Mouse (Mus musculus): Measurements from ENCODE around the gene Casd1.

The Casd1 gene

DNA sequence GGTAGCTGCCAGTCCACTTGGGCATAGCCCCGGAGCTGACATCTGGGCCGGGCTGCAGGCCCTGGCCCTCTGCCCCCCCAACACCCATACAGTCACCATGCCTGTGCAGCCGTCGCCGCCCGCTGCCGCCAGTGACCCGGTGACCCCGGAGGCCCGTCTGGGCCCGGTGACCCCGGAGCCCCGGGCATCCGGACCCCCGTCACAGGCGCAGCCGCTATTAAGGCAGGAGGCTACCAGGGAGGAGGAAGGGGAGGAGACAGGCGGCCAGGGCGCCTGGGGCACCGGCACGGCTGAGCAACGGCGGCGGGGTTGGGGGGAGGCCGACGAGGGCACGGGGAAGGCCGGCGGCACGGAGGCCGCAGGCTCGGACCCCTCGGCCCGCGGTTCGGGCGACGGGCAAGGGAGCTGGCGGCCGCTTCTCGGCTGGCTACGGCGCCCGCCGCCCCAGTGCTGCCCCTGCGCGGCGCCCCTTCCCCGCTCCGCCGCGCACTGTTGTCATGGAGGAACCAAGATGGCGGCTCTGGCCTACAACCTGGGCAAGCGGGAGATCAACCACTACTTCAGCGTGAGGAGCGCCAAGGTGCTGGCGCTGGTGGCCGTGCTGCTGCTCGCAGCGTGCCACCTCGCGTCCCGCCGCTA is at the start of gene Casd1:
Gene Casd1 (plus strand): TSS at position 182 of the 639 bp plus-strand sequence.
- peak; percentile 76 for DNase-seq

DNA sequence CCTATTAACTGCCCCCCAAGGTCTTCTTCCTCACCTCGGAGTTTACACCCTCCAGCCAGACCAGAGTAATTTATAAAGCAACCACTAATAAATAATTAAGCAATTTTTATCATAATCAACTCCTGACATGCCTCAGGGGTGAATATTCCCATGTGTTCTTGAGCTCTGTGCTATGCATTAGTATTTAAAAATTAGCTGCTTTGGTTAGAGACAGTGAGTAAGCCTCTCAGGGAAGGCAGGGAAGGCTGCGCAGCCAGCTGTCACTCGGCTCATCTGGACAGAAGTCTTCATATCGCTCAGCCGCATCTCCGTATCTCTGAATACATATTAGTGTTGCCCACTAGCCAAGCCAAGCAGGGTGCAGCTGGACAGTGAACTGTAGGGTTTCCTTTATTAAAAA is 45.3 kb upstream of the Casd1 start:
- DNase-seq: no peak

DNA sequence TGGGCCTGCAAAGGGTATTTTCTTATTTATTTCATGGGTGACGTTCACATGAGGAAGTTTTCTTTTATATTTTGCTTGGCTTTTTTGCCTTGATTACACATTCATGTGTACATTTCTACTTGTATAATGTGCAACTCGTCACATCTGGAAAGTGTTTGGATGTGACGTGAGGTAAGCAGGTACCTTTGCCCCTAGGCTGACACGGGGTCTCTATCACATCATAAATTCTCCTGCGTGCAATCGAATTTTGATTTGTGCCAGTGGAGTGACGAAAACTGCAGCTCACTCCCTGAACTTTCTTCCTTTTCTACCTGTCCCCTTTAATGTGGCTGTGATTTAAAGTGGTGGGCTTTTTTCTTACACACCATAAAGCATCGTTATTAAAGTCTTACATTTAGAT is 43.6 kb upstream of the Casd1 start:
- DNase-seq: no peak

DNA sequence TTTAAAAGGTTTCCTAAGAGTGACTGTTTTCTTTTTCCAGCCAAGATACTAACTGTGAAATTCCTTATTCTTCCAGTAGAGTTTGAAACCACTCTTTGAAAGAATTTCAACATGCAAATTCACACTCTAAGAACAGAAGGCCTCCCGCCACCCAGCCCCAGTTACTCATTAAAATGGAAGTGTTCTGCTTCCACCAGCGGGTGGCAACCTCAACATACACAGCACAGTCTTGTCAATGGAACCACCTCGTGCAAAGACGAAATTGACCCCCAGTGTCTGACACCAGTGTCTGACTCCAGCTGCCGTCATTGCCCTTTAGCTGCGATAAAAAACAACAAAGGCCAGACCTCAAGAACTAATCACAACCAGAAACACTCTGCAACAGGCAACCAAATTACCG is 43.0 kb upstream of the Casd1 start:
- DNase-seq: peak; percentile 62

DNA sequence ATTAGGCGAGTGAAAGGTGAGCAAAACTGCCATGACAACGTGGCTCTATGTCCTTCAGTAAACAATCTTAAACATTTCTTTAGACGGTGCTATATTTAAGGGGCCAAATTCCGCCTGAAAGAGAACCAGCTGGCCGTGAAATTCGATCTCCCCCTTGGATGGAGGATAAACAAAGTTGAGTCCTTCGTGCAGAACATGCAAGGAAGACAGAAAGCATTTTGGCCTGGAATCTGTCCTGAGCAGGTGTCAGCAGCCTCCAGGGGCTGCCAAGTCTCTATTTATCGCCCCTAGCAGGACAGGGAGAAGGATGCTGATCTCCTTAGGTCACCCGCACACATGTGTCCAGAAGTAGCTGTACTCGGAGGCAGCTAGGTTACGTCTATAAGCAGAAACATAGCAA is 39.5 kb upstream of the Casd1 start:
- DNase-seq: no peak

DNA sequence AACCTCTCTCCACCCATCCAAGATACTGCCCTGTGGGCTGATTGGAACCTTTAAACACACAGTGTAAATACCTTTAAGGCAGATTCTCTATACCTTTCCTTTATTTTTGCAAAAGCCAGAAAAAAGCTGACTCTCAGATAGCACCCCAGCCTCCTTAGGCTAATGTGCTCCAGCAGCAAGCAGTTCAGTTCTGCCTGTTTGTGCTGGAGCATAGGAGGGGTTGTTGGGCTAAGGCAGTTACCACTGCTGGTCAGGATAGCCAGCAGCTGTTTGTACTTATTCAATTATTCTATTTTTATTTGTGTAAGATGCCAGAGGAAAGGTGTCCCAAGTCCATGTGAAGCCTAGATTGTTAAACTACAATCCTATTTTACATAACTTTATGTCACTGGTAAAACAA is 39.0 kb upstream of the Casd1 start:
- DNase-seq: no peak

DNA sequence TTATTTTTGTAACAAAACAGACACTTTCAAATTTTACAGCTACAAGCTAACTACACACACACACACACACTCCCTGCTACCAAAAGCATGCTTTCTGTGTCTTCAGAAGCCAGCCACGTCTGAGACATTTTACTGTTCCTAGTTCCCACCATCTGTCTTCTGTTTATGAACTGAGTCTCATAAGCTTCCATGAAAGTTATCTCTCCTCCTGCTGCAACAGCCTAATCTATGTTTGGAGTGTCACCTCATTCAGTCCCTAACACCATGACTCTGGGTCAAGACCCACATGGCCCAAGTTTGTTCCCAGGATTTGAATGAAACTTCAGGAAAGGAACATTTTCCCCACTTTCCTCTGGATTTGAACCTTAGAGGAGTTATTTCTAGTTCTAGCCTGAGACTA is 38.2 kb upstream of the Casd1 start:
- no peak for DNase-seq

DNA sequence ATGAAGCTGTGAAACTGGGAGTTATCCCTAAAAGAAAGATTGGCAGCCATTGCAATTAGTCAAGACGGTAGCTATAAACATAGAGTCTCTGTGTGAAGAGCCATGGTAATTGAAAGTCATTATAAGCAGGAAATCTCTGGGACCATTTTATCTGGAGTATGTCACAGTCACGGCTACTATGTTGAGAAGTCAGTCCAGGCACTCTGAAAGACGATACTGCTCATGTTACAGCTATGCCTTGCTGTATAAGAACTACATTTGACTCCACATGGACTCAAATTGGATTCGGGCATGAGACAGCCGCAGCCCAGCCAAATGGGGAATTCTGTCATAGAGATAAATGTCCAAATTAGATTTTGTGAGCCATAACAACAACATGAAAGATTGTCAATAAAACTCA is 37.2 kb upstream of the Casd1 start:
- DNase-seq: no peak

DNA sequence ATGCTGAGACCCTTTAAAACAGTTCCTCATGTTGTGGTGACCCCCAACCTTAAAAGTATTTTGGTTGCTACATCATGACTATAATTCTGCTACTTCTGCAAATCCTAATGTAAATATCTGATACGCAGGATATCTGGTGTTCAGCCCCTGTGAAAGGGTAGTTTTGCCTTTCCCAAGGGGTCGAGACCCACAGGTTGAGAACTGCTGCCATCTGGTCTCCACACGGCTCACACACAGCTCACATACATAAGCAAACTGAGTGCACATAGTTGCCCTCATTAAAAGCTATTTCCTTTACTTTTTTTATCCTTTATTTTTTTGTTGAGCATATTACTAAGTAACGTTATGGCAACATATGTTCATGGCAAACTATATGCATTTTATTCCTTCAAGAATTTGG is 30.2 kb upstream of the Casd1 start:
- DNase-seq: no peak

DNA sequence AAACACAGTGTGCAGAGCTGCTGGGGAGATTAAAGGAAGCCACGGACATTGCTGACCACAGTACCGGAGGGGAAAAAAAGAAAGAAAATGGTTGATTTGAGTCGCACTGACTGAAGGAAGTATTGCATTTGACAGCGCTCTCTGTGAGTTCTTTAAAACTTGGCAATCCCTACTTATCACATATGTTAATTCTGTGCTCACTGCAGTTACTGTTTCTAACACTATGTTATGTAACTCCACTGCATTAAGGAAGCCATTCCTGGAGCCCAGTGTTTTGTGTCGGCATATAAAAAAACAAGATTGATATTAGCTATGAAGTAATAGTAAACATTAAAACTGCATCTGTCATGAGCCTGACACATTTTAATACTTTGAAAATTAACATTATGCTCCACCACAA is 22.9 kb upstream of the Casd1 start:
- no peak for DNase-seq

DNA sequence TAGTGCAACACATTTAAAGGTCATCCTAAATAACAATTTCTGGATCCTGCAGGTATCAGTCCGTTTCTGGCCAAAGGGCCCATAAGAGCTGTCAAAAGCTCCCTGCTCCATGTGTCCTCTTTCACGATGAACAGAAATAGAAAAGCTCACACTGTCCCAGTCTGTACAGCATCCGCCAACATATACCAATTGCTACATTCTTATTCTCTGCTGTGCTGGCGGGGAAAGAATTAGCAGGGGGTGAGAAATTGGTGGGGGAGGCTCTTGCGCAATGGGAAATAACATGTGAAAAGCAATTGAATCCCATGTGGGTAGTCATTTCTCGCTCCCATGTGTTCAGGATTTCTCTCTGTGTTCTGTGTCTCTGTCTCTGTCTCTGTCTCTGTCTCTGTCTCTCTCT is 22.3 kb upstream of the Casd1 start:
- DNase-seq: no peak

DNA sequence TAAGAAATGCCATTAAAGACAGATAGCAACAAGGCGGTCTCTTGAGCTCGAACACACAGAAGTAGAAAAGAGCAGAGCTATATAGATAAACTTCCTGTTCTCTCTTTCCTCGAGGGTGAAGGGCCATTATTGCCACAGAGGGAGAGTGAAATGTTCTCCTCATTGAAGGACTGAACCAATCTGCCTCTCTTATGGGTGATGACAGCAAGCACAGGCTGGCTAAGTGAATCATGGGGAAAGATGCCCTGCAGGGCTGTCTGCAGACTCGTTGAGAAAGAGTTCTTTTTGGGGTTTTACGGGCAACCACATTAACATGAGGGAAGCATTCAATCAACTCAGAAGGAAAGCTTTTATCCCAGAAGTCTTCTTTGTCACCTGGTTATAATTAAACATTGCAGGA is 21.0 kb upstream of the Casd1 start:
- DNase-seq: no peak

DNA sequence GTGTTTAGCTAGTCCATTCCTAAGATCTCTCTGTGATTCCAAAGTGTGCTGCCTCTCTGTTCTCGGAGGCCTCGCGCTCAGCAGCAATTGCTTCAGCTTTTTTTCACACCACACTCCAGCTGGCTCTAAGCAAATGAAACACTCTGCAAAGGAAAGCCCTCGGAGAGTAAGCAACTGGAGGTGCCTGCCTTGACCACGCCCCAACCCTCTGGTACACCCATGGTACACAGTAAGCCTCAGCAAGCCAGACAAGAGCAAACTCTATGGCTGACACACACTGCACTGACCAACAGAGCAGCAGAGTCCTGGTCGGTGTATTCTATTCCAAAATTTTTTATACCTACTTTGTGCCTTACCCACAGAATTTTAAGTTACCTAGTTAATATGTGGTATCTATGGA is 17.2 kb upstream of the Casd1 start:
- DNase-seq: no peak

DNA sequence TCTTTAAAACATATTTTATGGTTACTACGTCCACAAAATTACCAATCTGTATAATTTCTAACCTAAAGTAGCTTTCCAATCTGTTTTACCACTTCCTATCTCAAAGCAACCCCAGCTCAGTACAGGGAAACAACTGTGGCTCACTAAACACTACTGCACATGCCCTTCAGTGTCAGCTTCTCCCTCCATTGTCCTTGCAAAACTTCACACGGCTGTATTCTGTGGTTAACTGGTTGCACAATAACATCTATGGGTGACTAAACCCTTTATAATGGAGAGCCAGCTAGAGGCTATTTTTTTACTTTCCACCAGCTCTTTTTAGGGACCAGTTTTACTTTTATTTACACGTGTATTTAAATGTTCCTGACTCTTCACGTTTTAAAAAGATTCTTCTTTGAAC is 12.7 kb upstream of the Casd1 start:
- DNase-seq: no peak

DNA sequence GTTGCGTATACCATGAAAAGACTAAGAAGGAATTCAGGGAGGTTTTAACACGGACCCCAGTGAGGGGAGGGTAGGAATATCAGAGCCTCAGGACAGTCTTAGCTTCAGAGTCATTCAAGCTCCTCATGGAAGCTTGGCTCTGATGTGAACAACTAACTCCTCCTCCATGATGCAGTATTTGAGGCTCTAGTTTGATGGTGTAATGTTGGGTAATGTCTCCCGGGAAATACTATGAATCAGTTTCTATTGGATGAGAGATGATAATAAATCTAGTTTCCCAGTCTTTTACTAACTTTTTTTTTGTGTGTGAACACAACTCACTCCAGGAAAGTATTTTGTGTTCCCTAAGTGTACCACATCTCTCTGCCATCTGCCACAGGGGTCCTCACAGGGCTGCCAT is 11.9 kb upstream of the Casd1 start:
- no peak for DNase-seq

DNA sequence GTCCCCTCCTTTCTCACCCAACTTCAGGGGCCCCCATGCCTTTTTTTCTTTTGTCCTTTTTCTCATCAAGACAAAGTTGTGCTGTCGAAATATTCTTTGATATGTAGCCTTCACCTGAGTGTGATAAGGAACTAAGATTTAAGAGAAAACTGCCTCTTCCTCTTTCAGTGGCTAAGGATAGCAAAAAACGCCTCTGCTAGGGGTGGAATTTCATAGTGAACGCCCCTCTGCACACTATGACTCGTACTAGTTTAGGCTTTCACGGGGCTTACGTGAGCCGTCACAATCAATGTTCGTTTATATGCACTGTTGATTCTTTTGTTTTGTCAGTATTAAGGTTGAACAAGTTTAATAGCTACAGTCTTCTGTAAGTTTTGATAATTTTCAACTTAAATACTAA is 10.6 kb upstream of the Casd1 start:
- no peak for DNase-seq

DNA sequence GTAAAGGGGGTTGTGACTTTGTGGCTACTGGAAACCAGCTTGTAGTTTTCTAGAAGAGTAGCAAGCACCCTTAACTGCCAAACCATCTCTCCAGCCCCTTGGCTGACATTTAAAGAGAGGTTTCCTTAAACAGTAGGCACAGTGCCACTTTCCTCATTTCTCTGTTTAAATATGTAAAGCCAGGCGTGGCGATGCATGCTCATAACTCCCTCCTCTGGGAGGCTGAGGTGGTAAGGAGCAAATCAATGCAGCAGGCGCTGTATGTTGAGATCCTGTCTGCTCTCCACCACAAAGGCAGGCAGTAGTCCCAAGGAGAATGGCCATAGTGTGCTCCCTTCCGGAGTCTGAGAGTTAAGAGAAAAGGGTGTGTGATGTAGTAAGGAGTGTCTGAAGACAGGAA is 2.9 kb upstream of the Casd1 start:
- no peak for DNase-seq

DNA sequence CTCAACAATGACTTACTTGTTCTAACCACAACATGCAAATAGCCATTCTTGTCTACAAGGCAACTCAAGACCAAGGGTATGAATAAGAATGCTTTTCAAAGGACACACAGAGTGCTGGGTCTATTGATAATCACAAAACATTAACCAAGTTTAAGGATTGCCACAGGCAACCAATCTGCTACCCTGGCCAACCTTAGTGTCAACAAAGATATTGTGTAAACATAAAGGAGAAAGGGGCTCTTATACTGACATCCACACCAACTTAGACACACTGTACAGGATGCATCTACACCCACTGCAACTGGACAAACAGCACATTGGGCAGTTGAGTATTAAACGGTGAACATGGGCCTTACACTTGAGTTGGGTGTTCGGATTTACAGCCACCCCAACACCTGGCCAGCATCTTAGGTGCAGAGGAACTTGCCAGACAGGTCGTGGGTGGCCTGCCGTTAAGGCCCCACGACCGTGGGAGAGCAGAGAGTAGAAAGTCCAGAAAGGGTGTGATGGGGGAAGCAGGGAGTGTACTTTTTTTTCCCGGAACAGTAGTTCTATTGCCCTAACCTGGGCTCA is 468 bp upstream of the Casd1 start:
- no peak for DNase-seq

DNA sequence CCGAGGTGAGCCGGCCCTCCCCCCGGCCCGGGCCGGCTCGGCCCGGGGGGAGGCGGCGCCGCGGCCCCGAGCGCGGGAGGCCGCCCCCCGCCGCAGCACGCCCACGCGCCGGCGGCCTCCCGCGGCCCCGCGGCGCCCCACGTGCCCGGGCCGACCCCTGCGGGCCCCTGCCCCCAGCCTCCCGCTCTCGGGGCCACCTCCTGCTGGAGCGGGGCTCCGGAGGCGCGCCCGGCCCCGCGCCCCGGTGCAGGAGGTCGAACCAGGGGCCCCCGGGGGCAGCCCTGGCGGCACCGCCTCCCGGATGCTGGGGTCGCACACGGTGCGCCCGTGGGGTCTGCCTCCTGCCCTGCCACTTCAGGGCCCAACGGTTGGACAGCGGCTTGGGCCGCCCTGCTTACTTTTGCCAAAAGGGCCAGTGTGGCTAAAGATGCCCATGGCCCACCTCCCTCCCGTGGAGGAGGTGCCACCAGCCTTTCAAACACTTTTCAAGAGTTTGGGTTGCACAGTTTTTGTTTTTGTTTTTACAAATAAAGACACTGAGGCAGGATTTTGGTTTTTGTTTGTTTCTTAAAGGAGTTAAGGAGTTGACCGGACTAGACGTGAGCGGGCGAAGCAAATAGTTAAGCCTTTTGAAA is 775 bp downstream of the Casd1 start:
- peak; percentile 40 for DNase-seq

DNA sequence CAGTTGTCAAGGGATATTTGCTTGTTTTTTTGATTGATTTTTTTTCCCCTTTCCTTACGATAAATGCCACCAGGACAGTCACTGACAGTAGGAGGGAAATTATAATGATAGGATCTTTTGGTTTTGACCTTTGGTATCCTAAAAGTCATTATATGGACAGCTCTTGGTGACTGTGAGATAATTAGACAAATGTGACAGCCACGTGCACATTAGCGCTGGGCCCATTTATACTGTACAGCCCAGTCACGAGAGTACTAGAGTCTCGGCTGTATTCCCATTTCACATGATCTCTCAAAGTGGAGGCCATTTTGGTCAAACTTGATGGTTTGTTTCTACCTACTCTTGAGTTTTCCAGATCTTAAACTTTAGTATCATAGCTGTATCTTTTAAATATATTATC is 1.4 kb downstream of the Casd1 start:
- no peak for DNase-seq

DNA sequence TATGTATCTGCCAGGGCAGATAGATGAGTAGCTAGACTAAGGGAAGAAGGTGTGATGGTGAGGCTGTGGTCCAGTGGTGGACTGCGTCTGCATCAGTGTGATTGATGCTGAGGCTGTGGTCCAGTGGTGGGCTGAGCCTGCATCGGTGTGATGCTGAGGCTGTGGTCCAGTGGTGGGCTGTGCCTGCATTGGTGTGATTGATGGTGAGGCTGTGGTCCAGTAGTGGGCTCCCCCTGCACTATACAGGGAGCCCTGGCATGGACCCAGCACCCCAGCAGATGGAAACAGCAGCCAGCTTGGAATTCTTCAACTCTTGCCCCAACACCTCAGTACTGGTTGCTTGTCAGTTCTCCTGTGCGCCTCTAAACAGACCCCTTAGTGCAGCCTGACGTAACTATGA is 5.8 kb downstream of the Casd1 start:
- no peak for DNase-seq

DNA sequence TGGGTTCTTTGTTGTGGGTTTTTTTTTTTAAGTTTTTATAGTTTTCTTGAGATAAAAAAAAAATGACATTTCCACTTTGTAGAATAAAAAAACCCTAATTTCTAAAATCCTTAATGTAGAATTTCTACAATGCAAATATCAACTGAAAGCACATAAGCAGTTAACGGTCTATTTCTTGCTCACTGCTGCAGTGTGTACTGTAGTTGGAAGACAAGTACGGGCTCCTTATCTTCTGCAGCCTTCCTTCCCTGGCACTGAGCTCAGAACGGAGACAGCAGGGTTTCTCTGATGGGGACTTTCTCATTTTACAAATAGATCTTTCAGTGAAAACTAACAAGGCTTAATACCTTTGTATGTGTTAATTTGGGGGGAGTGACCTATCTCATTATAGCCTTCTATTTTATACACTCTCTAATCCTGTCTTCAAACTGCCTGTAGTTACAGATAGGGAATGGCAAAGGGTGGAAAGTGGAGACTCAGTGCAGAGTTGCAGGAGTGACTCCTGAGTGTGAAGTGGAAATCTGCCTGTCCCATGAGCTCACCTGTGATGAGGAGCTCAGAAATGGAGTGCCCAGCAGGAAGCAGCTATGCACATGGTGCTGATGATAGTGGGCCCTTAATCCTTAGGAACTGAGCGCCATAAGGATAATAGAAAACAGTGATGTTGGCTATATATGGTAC is 9.7 kb downstream of the Casd1 start:
- no peak for DNase-seq

DNA sequence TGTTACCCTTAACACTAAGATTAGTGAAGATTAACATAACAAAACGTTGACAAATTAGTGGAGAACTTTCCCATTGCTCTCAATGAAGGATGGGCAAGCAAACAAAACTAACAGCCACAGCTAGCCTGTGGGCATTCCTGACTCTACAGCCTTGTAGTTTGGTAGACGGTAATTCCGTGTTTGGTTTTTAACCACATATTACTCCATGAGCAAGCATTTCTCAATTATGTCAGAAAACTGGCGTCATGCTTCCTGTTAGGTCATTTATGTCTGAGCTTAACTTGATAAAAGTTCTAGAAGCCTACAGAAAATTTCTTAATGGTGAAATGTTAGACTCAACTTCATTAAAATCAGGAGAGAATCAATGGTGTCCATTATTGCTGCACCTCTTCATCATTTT is 11.2 kb downstream of the Casd1 start:
- DNase-seq: no peak

DNA sequence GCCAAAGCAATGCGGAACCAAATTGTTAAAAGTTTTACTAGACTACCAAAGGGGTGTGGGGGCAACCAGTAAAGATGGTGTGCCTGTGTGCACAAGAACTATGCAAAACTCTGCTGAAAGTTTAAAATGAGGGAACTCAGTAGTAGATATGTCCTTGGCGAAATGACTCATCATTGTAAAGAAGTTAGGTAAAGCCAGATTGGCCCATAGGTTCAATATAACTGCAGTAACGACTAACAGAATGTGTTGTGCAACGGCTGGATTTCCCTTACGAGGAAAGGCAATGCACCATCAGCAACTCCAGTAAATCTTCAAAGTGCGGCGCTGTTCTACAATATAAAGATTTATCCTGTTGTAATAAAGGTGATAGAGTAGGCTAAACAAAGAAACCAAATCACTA is 11.8 kb downstream of the Casd1 start:
- no peak for DNase-seq

All from kidney, postnatal 14 days (tissue).